Mouse (Mus musculus) telencephalon, adult 2 months (tissue): ENCODE measurements at regions not wholly inside any gene's neighbourhood (a gene's known extent, or its start where the extent isn't known, plus 50 kb on each side); places are given as distances from the start of the nearest gene placed in this dataset.

Experiments
- DNase-seq: peaks from one replicate; pipeline ENCODE4 v3.0.0-alpha.2; 2011; ENCODE audit warnings: low read depth, low spot score

DNA sequence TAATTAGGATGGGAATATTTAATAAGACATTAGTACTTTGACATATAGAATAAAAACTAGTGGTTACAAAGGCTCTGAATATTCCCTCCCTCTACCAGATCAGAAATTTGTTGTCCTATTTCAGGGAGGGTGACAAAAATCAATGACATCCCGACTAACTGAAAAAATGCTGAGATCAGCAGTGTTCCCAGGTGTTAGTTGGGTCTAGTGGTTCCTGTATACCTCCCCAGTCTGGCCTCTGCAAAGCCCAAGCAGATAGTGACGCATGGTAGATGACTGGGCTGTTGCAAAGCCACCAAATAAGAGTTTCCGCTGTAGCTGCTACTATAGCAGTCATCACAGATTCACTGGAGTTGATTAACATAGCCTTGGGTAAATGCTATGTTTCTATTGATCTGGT is 59.9 kb upstream of the Gm4791 start:
- DNase-seq, result no peak

DNA sequence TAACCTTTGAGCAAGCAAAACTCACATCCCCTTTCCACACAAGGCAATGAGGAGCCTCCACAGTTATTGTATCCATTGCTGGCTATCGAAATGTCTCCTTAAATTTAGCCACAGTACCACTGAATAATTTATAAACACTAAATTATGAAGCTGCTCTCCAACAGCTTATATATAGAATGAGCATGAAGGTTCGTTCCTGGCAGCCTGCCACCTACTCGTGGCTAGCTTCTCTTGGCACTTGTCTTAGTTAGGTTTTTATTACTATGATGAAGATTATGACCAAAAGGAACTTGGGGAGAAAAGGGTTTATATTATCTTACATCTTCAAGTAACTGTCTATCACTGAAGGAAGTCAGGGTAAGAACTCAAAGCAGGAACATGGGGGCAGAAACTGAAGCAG is 72.9 kb upstream of the Gm4791 start:
- no peak for DNase-seq

DNA sequence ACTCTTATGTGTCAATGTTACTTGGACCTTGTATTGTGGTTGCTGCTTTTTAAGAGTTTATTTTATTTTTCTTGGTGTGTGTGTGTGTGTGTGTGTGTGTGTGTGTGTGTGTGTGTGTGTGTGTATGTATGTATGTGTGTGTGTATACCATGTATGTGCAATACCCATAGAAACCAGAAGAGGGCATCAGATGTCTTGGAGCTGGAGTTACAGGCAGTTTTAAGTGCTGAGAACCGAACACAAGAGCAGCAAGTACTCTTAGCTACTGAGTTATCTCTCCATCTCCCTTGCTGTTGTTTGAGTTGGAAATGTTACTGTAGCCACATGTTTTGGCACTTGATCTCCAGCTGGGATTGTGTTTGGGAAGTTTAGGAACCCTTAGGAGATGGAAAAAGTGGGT is 78.5 kb upstream of the Gm4791 start:
- DNase-seq, result no peak

DNA sequence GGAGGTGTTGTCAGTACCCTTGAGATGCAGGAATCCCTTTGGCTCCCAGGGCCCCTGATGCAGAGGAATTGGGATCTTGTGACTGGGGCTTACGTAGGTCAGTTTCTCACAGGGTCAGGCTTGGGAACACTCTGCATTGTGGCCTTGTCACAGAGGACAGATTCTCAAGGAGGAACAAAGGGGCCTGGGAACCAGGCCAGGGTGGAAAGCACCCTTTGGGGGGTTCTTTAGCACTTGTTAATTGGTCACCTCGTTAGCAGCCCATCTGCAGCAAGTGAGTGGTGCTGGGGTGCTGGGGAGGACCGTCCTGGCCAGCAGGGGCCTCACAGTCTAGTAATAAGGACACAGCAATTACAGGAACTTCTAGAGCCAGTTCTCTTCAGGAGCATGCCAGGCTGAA is 85.3 kb upstream of the Gm4791 start:
- DNase-seq, result no peak

DNA sequence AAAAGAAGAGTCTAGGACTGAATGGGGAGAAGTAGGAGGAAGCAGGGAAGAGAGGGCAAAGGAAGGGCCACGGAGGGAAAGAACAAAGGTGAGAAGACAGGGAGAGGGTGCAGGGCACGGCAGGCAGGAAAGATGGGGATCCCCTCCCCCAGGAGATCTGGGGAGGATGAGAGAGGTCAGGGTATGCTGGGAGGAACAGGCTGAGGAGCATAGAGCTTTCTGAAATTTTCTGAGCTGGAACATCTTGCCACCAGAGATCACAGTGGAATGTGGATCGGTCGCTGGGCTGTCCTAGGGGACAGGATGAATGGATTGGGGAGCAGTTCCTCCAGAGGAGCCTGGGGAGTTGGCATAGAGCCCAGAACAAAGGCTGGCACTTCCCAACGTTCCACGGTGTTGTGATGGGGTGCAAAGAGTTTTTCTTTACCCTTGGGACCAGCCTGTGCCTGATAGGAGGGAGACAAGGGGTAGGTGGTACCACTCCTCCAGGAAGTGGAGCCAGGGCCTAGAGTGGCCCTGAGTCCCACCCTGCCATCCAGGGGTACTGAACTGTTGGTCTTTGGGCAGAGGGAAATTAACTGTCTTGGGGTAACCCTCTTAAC is 89.0 kb upstream of the Gm4791 start:
- no peak for DNase-seq

DNA sequence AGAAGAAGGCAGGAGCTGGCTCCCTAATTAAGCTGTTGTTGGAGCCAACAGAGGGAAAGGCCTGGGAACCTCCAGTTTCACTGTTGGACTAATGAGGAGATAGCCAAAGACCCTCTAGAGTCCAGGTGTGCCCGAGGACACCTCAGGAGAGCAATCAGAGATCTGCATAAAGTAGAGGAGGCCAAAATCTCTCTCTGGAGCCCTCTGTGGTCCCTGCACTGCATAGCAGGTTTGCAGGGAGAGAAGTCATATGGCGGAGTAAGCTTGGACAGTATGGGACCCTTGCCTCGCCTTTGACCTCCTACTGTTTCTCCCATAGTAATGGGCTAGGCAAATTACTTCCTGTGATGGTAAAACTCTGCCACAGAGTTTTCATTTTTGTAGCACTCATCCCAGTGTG is 93.5 kb upstream of the Gm4791 start:
- no peak for DNase-seq

DNA sequence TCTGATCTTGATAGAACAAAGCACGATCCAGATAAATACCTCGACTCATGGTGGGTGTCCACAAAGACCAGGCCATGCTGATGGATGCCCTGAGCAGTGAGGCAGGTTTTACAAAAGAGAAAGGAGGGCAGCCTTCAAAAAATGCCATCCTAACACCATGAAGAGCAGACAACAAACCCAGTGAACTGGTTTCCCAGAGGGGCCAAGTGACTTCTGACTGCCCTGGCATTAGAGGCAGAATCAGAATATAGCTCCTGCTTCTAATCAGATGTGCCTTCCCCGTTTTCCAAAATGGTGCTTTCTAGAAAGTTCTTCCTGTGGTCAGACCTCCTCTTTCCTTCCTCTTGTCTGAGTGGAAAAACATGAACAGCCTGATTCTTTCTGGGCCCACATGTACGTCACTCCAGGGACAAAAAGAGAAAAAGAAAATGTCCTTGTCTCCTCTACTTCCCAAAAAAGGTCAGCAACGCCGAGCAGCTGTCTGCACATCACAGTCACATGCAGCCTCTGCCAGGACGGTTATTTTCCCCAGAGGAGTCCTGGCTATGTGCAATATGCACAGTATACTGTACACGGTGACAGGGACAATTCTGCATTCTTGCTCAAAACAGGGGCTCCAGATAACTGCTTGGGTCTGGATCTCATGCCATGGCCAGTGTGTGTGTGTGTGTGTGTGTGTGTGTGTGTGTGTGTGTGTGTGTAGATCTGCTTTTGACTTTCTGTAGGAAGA is 94.9 kb upstream of the Gm4791 start:
- DNase-seq, result no peak

DNA sequence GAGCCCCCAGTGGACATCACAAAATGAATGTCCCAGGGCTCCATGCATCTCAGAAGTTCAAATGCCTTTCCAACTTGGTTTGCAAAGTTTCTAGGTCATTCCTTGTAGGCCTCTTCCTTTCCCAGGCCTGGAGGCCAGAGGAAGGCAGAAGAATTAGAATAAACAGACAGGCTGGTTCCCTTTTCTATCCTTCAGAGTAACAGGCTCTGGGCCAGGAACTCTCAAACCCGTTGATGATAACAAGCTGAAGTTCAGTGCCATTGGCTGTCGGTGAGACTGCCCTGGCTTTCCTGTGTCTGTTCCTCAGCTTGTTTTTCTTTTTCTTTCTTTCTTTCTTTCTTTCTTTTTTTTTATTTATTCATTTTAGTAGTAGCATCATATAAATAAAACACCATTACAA is 99.3 kb upstream of the Gm4791 start:
- no peak for DNase-seq

DNA sequence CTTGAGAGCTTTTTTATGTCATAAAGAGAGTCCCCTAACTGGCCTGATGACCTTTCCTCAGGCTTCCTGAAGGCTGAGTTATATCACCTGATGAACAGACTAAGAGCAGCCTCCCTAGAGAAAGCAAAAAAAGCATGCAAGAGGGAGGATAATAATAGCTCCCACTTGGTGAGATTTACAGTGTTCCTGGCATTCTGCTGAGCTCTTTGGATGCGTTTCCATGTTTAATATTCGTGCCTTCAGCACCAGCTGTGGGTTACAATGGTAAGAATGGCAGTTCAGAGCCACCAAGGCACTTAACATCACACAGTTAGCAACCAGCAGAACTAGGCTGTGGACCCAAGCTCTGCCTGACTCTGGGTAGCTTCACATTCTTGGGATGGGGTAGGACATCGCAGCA is 100.4 kb upstream of the Gm4791 start:
- peak; percentile 72 for DNase-seq

DNA sequence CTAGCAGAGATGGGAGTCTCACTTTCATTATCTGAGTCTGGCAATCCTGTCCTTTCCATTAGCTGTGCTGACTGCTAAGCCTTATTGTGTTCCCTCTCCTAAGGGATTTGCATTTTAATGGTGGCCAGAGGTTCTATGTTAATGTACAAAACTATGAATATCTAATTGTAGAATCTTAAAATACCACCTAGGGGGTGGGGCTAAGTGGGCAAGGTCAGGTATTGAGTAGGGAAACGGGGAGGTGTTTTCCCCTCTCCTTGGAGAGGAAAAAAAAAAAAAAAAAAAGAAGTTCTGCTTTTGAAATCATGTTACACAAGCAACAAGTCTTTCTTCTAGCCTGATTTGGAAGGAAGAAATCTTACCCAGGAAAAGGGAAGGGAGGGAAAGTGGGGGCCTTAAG is 106.7 kb upstream of the Gm4791 start:
- no peak for DNase-seq

DNA sequence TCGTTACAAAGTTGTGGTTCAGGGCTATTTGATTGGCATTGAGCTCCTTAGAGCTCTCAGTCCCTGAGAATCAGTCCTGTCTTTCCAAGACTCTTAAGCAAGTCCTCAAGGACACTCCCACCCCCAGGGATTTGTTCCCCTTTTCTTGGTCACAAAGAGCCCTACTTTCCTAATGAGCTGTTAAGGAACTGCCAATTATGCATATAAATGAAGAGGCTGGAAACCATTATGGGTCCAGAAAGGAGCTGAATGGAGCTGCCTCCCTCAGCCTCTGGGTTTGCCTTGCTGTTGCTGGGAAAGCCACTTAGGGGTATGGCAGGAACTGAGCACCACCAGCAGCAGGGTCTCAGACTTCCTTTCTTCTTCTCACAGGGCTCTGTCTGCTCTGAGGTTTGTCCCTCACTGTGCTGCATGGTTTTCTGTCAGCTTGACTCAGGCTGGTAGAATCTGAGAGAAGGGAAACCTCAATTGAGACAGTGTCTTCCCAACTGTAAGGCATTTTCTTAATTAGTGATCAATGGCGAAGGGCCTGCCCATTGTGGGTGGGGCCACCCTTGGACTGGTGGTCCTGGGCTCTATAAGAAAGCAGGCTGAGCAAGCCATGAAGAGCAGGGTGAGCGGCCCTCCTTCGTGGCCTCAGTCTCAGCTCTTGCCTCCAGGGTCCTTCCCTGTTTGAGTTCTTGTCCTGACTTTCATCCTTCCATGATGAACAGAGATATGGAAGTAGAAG is 108.4 kb upstream of the Gm4791 start:
- DNase-seq, result no peak

DNA sequence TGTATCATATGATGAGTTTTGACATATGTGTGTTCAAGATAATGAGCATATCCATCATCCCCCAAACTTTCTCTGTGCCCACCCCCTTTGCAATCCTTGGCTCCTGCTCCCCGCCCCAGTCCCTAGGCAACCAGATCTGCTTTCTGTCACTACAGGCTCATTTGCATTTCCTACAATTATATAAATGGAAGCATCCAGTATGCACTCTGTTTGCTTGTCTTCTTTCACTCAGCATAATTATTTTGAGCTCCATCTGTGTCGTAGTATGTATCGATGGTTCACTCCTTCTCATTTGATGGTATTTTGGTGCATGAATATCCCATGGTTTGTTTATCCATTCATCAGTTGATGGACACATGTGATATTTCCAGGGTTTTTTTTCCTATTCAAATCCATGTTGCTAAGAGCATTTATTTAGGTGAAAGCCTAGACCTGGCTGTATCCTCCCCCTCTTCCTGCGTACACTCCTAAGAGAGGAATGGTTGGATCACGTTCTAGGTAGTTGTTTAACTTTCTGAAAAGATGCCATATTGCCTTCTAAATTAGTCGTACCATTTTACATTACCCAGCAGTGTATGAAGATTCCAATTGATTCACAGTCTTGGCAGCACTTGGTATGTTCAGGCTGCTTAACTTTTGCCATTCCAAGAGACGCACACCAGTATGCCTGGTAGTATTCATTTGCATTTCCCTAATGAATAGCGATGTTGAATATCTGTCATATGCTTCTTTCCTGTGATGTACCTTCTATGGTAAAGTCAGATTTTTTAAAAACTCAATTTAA is 127.1 kb upstream of the Gm4791 start:
- peak; percentile 48 for DNase-seq

DNA sequence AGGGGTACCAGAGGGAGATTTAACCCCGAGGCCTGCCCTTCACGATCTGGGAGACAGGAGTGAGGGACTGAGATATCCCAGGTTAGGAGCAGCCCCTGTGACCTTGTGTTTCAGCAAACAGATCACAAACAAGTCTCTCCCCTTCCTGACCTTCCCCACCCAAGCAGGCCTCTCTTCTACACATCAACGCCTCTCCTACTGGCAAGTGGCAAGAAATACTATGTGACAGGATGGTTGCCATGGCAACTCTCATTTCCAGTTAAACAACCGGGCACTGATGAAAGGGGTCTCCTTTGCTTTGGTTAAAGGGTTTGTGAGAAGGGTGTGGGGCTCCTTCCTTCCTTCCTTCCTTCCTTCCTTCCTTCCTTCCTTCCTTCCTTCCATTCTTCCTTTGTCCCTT is 134.6 kb upstream of the Gm4791 start:
- no peak for DNase-seq

DNA sequence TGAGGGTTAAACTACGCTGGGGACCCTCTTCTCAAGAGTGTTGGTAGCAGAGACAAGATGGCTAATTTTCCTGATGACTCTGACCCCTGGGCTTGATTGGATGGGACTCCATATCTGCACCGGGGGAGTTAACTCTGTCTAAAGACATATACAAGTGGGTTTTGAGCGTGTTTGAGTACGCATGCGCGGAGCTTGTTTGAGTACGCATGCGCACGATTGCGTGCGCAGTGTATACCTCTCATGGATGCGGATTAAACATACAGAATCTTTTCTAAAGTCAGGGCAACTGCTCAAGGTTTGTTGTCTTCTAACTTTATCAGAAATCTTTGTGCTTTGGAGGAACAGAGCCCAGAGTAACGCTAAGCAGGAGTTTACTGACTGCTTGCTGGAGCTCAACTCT is 146.8 kb upstream of the Gm4791 start:
- DNase-seq, result no peak

DNA sequence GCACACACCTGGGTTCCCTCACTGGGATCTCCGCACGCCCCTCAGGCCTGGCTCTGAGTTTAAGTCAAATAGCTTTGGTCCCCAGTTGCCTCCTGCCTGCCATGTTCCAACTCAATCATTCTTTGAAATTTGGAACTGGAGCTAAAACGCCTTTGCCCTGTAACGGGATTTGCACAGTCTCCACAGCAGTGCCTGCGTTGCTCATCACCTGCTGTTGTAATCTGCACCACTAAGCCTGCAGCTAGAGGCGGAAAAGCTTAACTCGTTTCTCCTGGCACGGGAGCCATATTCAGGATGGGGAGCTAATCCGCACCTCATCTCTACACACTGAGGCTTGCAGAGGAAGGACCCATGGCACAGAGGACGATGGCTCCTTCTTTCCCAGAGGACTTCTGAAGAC is 147.2 kb upstream of the Gm4791 start:
- no peak for DNase-seq

DNA sequence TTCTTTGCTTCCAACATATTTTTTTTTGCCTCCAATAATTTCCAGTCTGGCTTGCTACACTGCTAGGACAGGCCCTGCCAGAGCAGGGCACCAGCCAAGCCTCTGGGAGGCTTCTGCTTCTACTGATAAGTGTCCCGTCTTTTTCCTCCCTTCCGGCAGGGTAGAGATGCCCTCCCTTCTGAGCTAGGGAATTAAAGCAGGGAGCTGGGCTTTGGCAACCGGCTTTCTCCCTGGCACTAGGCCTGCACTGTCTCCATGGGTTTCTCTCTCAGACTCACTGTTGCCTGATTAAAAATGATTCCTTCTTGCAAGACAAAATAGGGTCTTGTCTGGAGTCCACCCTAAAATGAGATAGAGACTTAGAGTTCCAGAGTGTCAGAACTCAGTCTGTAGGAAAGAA is 153.3 kb upstream of the Gm4791 start:
- DNase-seq, result no peak

DNA sequence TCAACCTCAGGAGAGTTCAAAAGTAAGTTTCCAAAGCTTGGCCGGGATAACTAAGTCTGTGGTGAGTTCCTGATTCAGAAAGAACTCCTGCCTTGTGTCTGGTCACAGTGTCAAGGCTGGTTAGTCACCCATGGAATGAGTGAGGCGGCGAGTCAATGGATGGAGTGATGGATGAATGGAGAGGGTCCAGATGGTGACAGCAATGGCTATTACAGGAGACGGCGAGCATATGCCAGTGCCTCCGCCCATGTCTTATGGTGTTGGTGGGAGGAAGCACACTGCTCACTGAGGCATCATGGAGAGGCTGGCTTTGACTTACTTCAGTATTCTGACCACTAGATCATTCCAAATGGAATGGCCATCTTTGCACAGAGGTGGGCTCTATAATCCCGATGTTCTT is 154.8 kb upstream of the Gm4791 start:
- no peak for DNase-seq

DNA sequence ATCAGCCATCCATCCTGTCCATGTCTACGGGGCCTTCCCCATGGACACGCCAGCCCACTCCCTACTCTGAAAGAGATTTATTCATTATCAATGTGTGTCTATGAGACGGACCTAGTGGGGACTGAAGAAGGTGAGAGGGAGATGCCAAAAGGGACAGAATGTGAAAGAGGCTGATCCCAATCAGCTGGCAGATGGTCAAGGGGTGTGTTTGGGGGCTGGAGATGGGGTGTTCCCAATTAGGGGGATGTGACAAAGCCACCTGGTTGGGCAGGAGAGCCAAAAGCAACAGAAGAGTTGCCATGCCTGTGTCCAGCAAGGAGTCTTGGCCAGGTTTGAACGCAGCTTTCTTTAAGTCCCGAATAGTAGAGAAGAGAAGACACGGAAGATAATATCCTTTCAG is 157.0 kb upstream of the Gm4791 start:
- DNase-seq, result no peak

DNA sequence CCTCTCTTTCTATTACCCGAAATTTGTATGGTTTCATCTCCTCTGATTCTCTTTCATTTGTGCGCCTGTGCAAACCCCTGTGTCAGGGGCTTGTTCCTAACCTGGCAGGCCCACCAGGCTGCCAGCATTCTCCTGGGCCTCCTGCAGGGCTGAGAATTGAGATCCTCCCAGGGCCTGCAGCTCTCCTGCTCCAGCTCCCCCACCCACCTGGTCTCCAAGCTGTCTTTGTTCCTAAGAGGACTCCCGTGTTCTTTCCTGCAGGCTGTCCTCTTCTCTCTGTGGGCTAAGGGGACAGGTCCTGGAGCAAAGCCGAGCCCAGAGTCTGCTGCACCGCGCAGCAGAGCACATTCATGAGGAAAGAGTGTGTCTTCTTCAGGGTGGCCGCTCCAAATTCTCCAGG is 163.3 kb upstream of the Gm4791 start:
- no peak for DNase-seq

DNA sequence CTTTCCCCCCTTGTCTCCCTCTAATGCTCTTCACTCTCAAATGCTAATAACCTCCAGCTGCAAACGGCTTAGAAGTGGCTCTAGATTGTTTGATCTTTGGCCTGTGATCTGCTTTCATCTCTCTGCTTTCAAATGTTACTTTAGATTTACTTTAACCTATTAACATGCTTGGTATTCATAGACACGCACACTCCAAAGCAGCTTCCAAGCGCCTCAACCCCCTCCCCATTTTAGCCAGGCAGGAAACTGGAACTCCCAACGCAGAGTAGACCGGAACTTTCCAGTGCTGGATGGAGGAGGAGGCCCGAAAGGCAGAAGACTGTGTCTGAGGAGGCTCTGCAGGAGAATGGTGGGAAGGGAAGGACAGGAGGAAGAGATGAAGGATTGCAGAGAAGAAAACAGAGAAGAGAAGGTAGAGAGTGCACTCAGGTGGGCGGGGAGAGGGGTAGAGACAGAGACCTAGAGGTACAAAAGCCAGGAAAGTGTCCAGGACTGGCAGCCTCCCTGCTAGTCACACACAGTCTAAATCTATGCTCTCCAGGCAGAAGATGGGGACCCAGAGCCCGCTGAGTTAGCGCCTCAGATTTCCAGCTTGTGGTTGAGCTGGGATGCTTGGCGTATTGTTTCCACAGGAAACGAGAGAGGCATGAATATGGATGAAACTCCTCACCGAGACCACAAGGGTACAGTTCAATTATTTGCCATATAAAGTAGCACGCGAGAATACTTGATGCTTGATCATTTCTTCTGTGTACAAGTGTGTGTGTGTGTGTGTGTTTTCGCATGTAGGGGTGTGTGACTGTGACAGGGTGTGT is 167.6 kb upstream of the Gm4791 start:
- no peak for DNase-seq

DNA sequence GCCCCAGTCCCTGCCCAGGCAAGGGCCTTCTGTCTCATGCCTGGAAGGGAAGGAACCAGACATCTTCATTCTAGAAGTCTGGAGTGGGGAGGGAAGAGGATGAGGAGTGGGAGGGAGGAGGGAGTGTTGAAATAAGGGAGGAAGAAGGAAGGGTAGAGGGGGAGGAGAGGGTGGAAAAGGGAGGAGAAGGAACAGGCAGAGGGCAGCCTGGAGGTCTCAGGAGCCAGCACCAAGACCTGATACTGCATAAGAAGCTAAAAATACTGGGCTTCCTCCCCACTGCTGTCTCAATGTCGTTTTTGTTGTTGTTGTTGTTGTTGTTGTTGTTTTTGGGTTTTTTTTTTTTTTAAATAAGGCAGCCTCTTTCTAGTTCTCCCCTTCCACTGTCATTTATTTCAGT is 168.2 kb upstream of the Gm4791 start:
- no peak for DNase-seq

DNA sequence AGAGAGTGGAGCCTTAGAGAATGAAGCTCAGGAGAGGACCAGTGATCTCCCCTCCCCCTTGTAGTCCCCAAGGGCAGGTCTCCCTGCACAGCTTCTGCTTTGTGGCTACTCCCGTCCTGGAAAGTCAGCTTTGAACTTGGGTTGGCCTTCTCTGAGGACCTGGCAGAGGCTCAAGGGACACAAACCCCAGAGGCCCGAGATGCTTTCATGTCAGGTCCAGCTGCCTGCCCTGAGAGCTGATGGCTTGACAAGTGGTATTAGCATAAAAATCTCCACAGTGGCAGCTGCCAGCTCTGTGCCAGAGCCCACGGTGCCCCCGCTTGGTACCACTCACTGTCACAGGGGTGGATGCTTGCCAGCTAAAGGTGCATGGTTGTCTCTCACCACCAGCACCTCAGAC is 173.8 kb upstream of the Gm4791 start:
- DNase-seq, result no peak
